Mouse (Mus musculus) heart, postnatal 14 days (tissue): ENCODE measurements around the gene Il18r1. TPM values are rescaled to one million over a fixed set of nuclear protein-coding genes. Genes with fewer than 3 reads are reported as not detected.

Experiments
- DNase-seq, 2 experiments: peaks; one replicate each; pipeline ENCODE4 v3.0.0; 2021 to 2022
- intact Hi-C: fragments of 180-260 bp; cut with DNase I; formaldehyde crosslinking; loops from one replicate; pipeline ENCODE4 v1.15.1; 2025
- long read RNA-seq, 2 experiments: library from polyadenylated mRNA; stranded (forward); transcript quantifications; one replicate each; pipeline ENCODE4 v2.0.0; 2021
- total RNA-seq, 2 experiments: library from RNA; stranded (reverse); gene quantifications; 2 replicates each; pipeline ENCODE4 v1.2.3; 2021

Gene Il18r1
- 1 to 10 TPM; 1.4 to 2.0 TPM for total RNA-seq
- long read RNA-seq, experiment 1, result 0 reads
- long read RNA-seq, experiment 2, result 0 reads

DNA sequence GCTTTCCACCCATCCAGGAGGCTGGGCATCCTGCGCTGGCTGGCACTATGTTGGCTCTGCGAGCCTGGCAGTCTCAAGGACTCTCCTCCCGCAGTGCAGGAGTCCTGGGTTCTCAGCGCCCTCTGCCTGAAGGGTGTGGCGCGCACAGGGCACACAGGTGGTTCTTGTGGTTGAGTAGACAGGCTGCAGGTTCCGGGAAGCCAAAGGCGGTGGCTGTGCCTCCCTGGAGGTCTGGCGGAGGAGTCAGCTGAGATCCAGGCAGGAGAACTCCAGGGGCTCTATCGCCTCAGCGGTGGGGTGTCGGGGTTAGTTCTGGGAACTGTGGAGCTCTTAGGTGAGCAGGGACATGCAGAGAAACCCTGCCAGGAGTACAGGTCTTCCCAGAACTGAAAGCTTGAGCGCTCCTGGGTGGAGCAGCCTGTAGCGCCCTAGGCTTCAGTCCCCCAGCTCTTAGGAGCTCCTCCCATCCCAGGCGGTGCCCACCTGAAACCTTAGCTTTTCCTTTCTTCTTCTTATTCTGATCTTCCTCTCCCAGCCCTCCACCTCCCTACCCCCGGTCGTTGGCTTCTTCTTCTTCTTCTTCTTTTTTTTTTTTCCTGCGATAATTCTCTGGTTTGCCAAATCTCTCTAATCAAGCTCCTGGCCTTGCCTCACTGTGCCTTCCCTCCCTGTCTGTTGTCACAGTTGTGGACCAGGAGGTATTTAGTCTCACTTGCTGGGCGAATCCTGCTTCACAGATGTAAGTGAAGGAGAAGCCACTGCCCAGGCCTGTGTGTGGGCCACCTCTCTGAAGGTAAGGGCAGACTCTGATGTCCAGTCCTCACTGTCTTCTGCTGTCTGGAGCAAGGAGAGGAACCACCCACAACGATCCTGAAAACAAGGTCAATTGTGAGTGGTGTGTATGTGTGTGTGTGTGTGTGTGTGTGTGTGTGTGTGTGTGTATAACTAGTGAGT lies at the start of gene Il18r1:
Gene Il18r1 (plus strand): TSS at position 76 of the 954 bp plus-strand sequence.
- intact Hi-C loops, result no loop called here
- peak in 1 of 2 experiments; percentile 10 for DNase-seq

DNA sequence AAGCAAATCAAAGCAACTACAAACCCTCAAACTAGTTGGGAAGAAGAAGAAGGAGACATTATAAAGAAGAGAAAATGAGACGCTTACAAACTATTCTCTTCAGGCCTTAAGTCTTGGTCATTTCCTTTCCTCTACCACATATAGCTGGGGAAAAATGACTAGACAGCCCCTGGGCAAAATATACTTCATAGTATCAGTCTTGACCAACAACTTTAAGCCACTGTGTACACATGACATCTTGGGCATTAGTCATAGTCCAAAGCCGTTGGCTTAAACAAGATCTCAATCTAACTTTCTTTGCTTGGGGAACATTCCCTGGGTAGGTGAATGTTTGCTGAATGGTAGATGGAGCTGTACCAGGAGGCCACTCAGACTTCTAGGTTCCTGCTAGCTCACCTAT lies 48.3 kb upstream of the Il18r1 start:
- intact Hi-C loops, result no loop called here
- DNase-seq, result no peak

DNA sequence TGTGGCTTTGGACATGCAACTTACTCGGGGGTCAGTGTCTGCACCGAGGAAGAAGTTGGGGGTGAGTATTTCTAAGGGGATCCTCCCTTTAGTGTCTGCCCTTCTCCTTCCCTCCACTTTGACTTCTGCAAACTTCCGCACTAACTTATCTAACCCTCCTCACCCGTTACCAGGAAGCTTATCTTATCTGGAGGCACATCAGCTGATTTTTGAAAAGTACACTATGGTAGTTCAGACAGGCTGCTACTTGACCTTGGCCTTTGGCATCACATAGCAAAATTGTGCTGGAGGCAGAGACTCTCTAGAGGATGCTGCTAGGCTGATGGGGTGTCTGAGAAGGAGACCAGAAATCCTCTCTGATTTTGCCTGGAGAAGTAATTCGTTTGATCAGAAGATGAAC lies 46.8 kb upstream of the Il18r1 start:
- intact Hi-C loops, result no loop called here

DNA sequence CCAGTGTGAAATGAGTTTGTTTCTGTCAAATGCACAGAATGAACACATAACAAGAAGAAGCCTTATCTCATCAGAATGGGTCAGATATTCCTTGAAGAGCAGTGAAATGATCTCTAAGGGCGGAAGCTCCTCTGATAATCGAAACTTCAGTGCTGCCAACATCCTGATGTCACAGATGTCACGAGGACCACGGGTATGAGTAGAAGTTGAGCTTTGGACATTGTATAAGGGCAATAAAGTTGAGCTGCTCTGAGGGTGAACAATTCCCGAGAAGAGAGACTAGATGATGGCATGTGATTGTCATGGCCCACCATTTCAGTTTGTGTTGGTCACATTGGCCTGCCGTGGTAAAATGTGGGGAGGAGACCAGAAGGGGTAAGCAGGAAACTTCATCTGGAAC lies 41.5 kb upstream of the Il18r1 start:
- no peak for DNase-seq

More for the DNA sequence above, 46.8 kb upstream of the Il18r1 start:
- no peak for DNase-seq

DNA sequence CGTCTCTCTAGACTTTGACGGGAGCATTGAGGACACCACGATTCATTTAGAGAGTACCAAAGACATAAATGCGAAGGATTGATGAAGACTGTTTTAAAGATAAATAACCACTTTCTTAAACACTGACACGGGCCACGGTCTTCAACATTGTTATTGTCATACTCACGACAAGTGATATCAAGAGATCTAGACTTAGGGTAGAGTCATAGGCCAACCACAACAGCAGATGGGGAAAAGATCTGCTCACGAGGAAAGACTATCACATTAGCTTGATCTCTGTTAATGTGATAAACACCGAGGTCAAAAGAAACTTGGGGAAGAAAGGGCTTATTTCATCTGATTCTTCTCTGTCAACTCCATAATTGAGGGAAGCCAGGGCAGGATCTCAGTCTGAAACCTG lies 38.1 kb upstream of the Il18r1 start:
- no peak for DNase-seq
- intact Hi-C loops, result no loop called here

More for the DNA sequence above, 41.5 kb upstream of the Il18r1 start:
- intact Hi-C loops, result no loop called here

DNA sequence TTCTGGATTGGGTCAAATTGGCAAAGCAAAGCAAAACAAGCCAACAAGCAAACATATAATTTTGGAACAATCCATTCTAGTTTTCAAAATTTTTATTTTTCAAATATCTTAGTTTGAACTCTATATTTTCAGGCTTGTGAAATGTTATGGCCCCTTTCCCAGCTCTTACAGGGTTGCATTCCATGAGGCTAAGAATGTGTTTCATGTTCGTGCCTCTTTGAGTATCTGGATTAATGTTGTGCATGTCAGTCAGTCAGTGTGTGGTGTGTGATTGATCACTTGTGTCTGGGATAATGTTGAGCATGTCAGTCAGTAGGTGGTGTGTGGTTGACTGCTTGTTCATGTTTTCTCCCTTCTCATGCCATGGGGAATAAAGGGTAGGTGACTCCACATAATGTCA lies 37.5 kb upstream of the Il18r1 start:
- intact Hi-C loops, result no loop called here
- no peak for DNase-seq

DNA sequence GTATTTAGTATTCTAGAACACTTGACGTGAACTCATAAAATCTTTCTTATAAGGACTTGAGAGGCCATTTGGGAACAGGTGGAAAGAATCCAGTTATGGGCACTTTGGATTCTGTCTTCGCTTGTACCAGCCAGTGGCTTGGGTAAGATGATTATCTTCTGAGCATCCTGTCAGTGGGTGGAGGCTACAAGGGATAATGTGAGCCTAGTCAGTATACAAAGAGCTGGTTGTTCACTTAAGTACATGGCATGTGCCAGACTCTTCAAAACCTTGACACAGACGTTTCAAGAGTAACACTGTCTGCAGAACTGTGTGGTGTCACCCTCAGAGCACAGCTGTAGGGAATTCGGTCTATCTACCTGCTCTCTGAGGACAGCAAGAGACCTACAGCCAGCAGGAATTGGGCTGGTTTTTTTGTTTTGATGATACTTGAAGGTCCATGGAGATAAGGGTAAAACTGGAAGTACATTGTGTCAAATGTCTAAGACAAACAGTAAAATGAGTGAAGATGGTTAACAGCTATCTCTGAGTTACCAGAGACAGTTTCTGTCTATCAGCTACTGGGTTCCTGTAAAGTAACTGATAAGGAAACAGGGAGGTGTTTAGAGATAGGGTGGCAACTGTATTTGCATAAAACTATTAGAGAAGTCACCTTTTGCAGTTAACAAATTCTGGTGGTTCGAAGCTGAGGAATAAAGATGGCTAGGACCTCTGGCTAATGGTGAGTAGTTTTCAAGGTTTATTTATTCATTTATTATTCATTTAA lies 36.3 kb upstream of the Il18r1 start, which contains the start of gene Il1rl1:
Gene Il1rl1 (plus strand): TSS at position 661 of the 766 bp plus-strand sequence.
- no peak for DNase-seq
- intact Hi-C loops, result no loop called here

DNA sequence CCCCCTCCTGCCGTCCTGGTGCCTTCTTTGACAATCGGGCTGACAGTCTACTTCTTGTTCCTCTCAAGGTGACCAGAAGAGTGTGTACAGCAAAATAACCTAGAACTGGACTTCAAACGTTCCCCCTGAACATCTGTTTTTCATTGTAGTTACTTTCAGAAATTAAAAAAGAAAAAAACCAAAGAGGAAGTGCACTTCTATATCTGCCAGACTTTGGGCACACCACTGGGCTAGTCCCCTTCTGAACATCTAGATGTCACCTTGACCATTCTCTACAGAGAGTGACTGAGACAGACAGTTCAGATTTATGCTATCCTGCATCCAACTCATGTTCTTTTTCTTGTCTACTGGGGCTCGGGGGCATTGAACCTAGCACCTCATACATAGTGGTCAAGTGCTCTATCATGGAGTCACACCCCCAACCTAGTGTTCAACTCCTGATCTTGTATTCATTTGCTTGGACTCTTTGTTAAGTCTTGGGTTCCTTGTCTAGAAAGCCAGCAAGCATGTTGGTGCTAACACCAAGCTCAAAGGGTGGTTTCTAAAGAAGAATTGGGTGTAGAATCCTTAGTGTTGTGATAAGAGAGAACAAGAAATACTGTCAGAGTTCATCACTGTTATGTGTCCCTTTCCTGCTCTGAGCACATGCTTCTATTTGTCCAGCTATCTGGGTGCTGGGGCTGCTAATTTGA lies 35.1 kb upstream of the Il18r1 start:
- intact Hi-C loops, result no loop called here
- no peak for DNase-seq

DNA sequence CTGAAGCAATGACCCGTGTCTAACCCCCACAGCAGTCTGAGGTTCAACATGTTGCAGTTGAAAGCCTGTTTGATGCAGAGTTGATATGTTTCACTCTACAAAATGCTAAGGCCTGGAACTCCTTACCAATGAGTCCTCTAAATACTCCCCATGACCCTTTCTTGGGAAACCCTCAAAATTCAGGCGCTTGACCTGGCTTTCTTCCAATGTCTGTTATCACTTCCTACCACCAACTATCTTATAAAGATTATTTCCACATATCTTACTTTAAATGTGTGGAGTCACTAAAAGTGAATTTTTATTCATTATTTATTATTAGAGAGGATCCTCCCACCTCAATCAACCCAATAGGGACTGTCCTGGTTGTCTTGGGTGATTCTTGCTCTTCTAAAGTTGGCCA lies 33.2 kb upstream of the Il18r1 start:
- DNase-seq, result no peak
- intact Hi-C loops, result no loop called here

DNA sequence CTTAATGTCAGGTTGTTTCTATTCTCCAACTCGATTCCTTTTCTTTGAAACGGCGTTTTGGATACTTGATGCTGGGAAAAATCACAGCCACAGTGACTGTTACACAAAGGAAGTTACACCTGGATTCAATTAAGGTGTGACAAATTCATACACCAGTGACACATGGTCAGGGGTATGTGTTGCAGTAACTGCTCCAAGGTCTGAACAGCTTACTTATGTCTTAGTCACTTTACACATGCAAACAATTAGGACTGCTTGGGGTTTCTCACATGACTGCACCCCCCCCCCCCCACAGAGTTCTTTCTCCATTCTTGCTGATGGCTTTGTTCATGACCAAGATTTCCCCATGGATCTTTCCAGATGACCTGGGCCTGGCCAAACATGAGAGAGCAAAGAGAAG lies 29.4 kb upstream of the Il18r1 start:
- intact Hi-C loops, result no loop called here
- DNase-seq, result no peak

DNA sequence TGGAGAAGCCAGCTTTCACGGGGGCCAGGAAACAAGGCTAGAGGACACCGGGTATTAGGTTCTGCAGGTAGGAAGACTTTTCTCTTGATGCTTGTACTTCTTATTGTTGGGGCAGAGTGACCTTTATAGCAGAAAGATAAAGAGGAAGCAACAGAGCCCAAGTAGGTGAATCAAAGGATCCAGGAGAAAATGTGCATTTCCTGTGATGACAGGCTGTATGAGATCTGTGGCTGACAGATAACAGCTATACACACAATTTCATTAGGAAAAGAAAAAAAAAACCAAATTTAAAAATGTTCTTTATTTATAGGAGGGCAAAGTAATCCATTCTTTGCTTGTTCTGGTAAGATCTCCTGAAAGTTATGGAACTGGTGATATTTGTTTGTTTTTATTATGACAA lies 28.0 kb upstream of the Il18r1 start:
- intact Hi-C loops, result no loop called here
- DNase-seq, result no peak

DNA sequence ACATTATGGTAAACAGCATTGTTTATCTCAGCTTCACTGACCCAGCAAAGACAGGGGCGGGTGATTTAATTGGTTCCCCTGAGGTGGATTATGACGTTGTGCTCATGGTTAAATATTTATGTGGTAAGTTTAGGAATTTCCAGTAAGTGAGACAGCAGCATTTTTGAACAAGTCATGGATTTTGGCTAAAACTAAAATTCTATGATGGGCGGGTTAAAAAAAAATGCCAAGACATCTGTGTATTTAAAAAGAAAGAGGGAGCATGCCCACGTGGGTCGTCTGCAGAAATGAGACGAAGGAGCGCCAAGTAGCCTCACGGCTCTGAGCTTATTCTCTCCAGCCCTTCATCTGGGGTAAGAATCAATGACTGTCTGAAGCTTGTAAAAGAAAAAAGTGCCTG lies 25.8 kb upstream of the Il18r1 start:
- intact Hi-C loops, result no loop called here
- DNase-seq, result no peak

DNA sequence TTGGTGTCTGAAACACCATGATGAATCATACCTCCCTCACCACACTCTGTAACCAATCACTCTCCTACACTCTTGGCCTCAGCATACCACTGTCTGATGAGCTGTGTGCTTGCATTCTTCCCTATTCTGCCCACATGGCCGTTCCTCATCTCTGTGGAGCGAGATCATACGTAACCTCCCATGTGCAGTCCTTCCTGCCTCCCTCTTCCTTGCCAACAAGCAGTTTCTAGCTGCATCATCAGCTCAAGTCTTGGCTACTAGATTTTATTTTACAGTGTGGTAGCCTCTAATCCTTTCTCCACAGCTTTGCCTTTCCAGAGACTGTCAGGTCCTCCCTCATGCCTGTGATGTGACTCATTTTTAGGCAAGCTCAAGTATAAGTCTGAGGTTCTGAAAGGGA lies 20.6 kb upstream of the Il18r1 start:
- intact Hi-C loops, result no loop called here
- no peak for DNase-seq

DNA sequence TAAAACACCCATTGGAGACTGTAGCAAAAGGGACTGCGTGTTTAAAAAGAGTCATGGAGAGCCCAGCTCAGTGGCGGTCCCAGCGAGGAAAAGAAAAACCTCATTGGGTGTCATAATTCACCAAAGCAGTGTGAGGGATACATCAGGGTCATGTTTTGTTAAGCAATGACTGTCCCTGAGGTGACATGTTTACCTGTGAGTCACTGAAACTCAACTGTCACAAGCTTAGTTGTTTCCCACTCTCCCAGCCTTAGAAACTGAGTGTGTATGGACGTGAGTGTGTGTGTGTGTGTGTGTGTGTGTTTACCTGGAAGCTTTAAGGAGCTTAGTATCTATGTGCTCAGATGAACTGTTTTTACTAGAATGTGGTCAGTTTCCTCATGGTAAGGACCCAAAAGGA lies 2.0 kb downstream of the Il18r1 start:
- intact Hi-C loops, result no loop called here
- DNase-seq, result no peak

DNA sequence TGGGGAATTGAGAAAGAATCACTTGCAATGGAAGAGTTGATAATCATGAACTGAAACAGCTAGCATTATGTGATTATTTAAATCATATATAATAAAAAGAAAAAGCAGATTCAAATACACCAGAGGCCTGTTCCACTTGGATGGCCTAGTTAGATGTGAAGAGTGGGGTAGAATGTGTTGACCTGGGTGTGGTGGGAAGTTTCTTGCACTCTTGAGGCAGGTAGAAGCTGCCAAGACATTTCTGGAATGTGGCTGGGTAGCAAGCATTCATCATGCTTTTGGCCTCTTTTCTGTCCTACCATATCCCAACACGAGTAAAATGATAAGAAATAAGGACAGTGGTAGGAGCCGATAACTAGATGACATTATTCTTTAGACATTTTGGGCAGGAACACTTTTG lies 3.5 kb downstream of the Il18r1 start:
- no peak for DNase-seq
- intact Hi-C loops, result no loop called here

DNA sequence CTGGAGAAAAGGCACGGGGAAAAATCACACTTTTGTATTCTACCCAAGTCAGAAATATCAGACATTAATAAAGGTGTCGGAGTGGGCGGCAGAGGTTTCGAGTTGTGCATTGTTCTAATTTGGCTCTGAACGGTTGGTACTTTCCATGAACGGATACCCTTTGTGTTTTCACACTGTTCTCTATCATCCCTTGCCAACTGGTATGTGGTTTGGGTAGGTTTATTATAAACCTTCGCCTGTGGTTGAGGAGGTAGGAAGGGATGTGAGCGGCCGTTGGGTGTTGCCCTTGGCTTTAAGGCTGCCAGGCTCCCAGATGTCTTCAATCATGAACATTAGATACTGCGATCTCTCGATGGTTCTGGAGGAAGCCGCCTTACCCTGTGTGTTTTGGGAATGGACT lies 4.5 kb downstream of the Il18r1 start:
- intact Hi-C loops, result no loop called here
- no peak for DNase-seq

DNA sequence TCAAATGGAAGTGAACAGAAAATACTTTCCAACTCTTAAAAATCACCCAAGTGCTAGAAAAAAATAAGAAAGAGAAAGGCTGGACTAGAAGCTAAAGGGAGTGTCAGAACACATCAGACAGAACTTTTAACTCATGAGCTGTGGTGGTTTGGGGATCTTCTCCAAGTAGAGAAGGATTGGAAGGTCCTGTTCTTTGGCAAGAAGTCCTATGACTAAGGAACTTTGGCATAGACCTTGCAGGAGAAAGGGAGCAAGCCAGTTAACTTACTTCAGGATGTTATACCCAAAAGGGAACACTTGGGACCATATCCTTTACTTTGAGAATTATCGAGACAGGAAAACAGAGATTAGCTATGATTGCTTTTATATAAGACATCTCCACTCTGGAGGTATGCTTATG lies 7.0 kb downstream of the Il18r1 start:
- intact Hi-C loops, result no loop called here
- DNase-seq, result no peak

DNA sequence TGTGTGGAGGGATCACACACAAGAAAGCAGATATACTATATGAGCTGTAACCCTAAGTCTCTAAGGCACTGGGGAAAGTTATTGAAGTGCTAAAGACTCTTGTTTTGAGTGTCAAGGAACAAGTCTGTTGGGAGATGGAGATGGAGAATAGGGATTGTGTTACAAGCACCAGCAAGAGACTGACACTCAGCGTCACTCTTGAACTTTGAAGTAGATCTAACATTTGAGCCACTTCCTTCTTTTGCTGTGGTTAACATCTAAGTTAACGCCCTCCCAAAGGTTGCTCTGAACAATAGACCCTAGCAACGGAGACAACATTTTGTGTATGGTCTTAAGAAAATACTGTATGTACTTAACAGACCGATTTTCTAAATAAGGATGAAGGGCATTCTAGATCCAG lies 8.3 kb downstream of the Il18r1 start:
- no peak for DNase-seq
- intact Hi-C loops, result no loop called here

DNA sequence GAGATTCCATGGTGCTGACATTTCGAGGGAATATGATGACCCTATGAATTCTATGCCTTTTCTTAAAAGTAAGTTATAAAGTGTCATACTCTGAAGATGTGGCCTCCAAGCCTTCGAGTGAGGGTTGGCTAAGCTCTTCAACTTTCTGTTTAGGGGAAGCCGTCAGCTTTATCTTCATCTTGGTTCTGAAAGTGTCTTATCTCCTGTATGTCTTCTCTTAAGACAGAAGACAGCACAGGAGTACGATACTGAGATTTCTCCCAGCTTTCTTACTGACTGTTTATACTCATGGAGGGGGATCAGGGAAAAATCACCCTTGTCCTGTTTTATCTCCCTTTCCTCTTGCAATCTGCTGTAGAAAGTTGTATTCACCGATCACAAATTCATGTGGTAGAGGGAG lies 9.0 kb downstream of the Il18r1 start:
- DNase-seq, result no peak
- intact Hi-C loops, result no loop called here

DNA sequence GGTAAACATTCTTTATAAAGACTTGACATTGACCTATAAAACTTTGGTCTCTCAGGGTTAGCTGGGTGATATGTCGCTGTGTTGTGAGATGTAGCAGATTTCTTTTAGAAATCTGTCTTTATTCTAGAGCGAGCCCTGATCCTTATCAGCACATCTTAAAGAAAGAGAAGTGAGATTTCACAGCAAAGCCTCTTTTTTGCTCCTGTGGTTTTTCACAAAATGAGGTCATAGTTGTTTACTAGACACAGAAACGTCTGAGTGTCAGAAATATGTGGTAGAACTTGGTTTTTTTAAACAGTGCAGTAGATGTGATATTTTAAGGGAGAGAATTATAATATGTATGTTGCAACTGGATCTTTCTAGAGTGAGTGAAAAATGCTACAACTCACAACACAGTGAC lies 10.3 kb downstream of the Il18r1 start:
- intact Hi-C loops, result no loop called here
- no peak for DNase-seq

DNA sequence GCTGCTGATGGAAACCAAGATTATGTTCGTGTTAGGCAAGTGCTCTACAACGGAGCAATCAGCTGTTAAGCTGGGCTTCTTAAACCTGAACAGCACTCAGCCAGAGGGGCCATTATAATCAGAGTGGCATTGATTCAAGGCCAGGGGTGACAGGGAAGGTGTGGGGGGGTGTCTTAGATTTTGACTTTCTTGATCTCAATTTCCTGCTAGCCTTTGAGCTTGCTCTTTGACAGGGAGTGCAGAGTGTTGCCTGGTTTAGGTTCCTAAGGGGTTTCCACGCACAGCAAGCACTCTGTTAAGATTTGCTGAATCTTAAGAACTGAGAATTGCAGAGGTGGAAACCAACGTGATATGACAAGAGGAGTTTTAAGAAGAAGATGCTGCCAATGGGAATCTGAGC lies 11.4 kb downstream of the Il18r1 start:
- intact Hi-C loops, result no loop called here

More for the DNA sequence above, 11.4 kb downstream of the Il18r1 start:
- no peak for DNase-seq
